Comparison of ENCODE assay signal across 7 mouse cellular contexts in genomic region chr19:8966590-8967372, GRCm38 (mm10). TPM values are rescaled to one million over a fixed set of nuclear protein-coding genes. Genes with fewer than 3 reads are reported as not detected.
A peak's percentile ranks its signal among the peaks of the same experiment; 100 is the strongest.
DNase-seq lines count a peak whose midpoint lies in the region; ATAC-seq and TF ChIP-seq lines count a peak whose summit lies in the region.

Gene Eef1g (plus strand): TSS chr19:8967041.

- peak within 1 kb of the TSS; percentile 91 for H3K4me3 ChIP-seq in embryonic facial prominence, embryonic 10.5 days
- H3K4me3 ChIP-seq in intestine, postnatal 0 days (ENCODE audit: low read depth, low read length), result peak within 1 kb of the TSS; percentile 73
- peak within 1 kb of the TSS; percentile 63 for H3K4me3 ChIP-seq in midbrain, embryonic 12.5 days
- peak within 1 kb of the TSS; percentile 77 for H3K4me3 ChIP-seq in small intestine, adult 2 months (ENCODE audit: low read depth, low read length)

- H3K4me1 ChIP-seq in embryonic facial prominence, embryonic 10.5 days, result peaks cover 24% of the 10 kb centered on the region
- H3K4me1 ChIP-seq in intestine, postnatal 0 days (replicated peaks; ENCODE audit: control insufficient read depth, insufficient read depth, low read length), result 0 out of 2 replicates have a peak, but pooled peaks cover 5% of the 10 kb centered on the region
- H3K4me1 ChIP-seq in midbrain, embryonic 12.5 days, result peaks cover 24% of the 10 kb centered on the region
- peaks cover 9% of the 10 kb centered on the region for H3K4me1 ChIP-seq in small intestine, adult 2 months (ENCODE audit: control insufficient read depth, insufficient read depth, insufficient read length, low read length)

- H3K9ac ChIP-seq in intestine, postnatal 0 days (ENCODE audit: low read depth, low read length), result peak within 1 kb of the TSS; percentile 80
- H3K9ac ChIP-seq in midbrain, embryonic 12.5 days (replicated peaks), result peak within 1 kb of the TSS; percentile 84

- peak; percentile 98 for DNase-seq in adrenal gland, postnatal 10 days
- DNase-seq in embryonic facial prominence, embryonic 10.5 days (ENCODE audit: low spot score), result peak; percentile 100
- peak; percentile 92 for DNase-seq in gonadal fat pad, adult 2 months (ENCODE audit: low read depth)
- DNase-seq in left cerebral cortex, postnatal 4 days, result peak; percentile 99

- ATAC-seq in intestine, postnatal 0 days, result peak; percentile 99
- peak; percentile 99 for ATAC-seq in midbrain, embryonic 12.5 days (ENCODE audit: low FRiP score, low read depth)

- peaks cover 79% of the 10 kb centered on the region for H3K36me3 ChIP-seq in embryonic facial prominence, embryonic 10.5 days (replicated peaks)
- H3K36me3 ChIP-seq in intestine, postnatal 0 days (ENCODE audit: control insufficient read depth, insufficient read depth), result peaks cover 59% of the 10 kb centered on the region
- peaks cover 77% of the 10 kb centered on the region for H3K36me3 ChIP-seq in midbrain, embryonic 12.5 days
- H3K36me3 ChIP-seq in small intestine, adult 2 months (ENCODE audit: control insufficient read depth, insufficient read depth, low read length), result peaks cover 56% of the 10 kb centered on the region

- peak; percentile 42; the same call in 1 of the 2 replicates for TF ChIP-seq POLR2A in small intestine, adult 2 months (IDR thresholded peaks at IDR 0.05; ENCODE audit: low read depth, low read length)

- H3K27me3 ChIP-seq in embryonic facial prominence, embryonic 10.5 days (replicated peaks; ENCODE audit: low read depth, poor library complexity, severe bottlenecking), result no peaks in the 10 kb centered on the region
- H3K27me3 ChIP-seq in intestine, postnatal 0 days (replicated peaks; ENCODE audit: control insufficient read depth, insufficient read depth, low read length), result no peaks in the 10 kb centered on the region
- H3K27me3 ChIP-seq in midbrain, embryonic 12.5 days, result no peaks in the 10 kb centered on the region
- H3K27me3 ChIP-seq in small intestine, adult 2 months (ENCODE audit: control insufficient read depth, insufficient read depth, low read length), result no peaks in the 10 kb centered on the region

- intact Hi-C loops in left cerebral cortex, postnatal 4 days (cut with DNase I), result no loop called here

- peak within 1 kb of the TSS; percentile 88 for H3K27ac ChIP-seq in embryonic facial prominence, embryonic 10.5 days (replicated peaks)
- H3K27ac ChIP-seq in intestine, postnatal 0 days (ENCODE audit: low read depth, low read length), result peak within 1 kb of the TSS; percentile 88
- peak within 1 kb of the TSS; percentile 85 for H3K27ac ChIP-seq in midbrain, embryonic 12.5 days (replicated peaks)
- peak within 1 kb of the TSS; percentile 95 for H3K27ac ChIP-seq in small intestine, adult 2 months (ENCODE audit: insufficient read depth, low read depth, low read length)

- H3K9me3 ChIP-seq in embryonic facial prominence, embryonic 10.5 days, result no peaks in the 10 kb centered on the region
- H3K9me3 ChIP-seq in intestine, postnatal 0 days (ENCODE audit: control insufficient read depth), result no peaks in the 10 kb centered on the region
- H3K9me3 ChIP-seq in midbrain, embryonic 12.5 days, result no peaks in the 10 kb centered on the region

- peak within 1 kb of the TSS; percentile 81 for H3K4me2 ChIP-seq in intestine, postnatal 0 days (replicated peaks; ENCODE audit: low read depth)
- peak within 1 kb of the TSS; percentile 80 for H3K4me2 ChIP-seq in midbrain, embryonic 12.5 days (replicated peaks)

- WGBS in embryonic facial prominence, embryonic 10.5 days, result under 1% methylated on average over 52 of the region's 52 CpGs
- under 1% methylated on average over 52 of the region's 52 CpGs for WGBS in intestine, postnatal 0 days
- under 1% methylated on average over 52 of the region's 52 CpGs for WGBS in midbrain, embryonic 12.5 days
- under 1% methylated on average over 52 of the region's 52 CpGs for WGBS in small intestine, adult 2 months

- no peak for TF ChIP-seq CTCF in intestine, postnatal 0 days (IDR thresholded peaks at IDR 0.05; ENCODE audit: low read depth)
- no peak for TF ChIP-seq CTCF in small intestine, adult 2 months (IDR thresholded peaks at IDR 0.05; ENCODE audit: extremely low read depth, insufficient read length, insufficient replicate concordance, low read depth, low read length)

RNA-seq across cellular contexts. Expression of gene Eef1g, which starts in this region (rescaled TPM):
- total RNA-seq in adrenal gland, postnatal 10 days (2021), result 100 to 1,000 TPM; 355 to 407 TPM
- polyA plus RNA-seq in embryonic facial prominence, embryonic 10.5 days (2016; fragmentation: Nextera tagmentation; extraction: Ambion mirVana), result 550 and 554 TPM in 2 replicates
- polyA plus RNA-seq in gonadal fat pad, adult 2 months (2012; rRNA removed), result 295 and 302 TPM in 2 replicates
- polyA plus RNA-seq in intestine, postnatal 0 days (2015; fragmentation: Nextera tagmentation; extraction: Ambion mirVana), result 164 and 168 TPM in 2 replicates
- total RNA-seq in left cerebral cortex, postnatal 4 days (2021), result 100 to 1,000 TPM; 385 to 398 TPM
- 338 and 351 TPM in 2 replicates for polyA plus RNA-seq in midbrain, embryonic 12.5 days (2016; fragmentation: Nextera tagmentation; extraction: Ambion mirVana)
- polyA plus RNA-seq in small intestine, adult 2 months (2012; rRNA removed), result 90.2 and 129 TPM in 2 replicates

Comparison
In these comparisons a context has a peak if more than half of its experiments do, and no peak if none do; other contexts are left out.
1. Peak in every context shown above with its lines: DNase-seq, ATAC-seq, H3K4me3 ChIP-seq and H3K27ac ChIP-seq.